Mouse (Mus musculus) MEL (cell line): ENCODE results near the gene Mertk.

Experiments used
- CTCF ChIP-seq, 3 experiments: IDR thresholded peaks in 2 of 3; conservative IDR thresholded peaks in 1 of 3; 2 replicates each; pipeline ENCODE4 v1.5.1; 2011 to 2012; ENCODE audit warnings: low read length in 3 of 3, low read depth in 2 of 3, mild to moderate bottlenecking in 2 of 3, improper control_type of control experiment in 1 of 3, inconsistent platforms in 1 of 3, mixed read lengths in 1 of 3, moderate library complexity in 1 of 3; ENCODE audit not compliant: control insufficient read depth in 1 of 3, insufficient read depth in 1 of 3, poor library complexity in 1 of 3, severe bottlenecking in 1 of 3
- GATA1 ChIP-seq: IDR thresholded peaks from 2 replicates; pipeline ENCODE4 v1.6.1; 2011; ENCODE audit warnings: low read depth, low read length, improper control_type of control experiment
- HCFC1 ChIP-seq: IDR thresholded peaks from 2 replicates; pipeline ENCODE4 v1.6.1; 2012; ENCODE audit warnings: low read depth, mild to moderate bottlenecking, inconsistent platforms, low read length, improper control_type of control experiment, moderate library complexity
- NRF1 ChIP-seq: IDR thresholded peaks from 2 replicates; pipeline ENCODE4 v1.6.1; 2014; ENCODE audit warnings: low read depth, mild to moderate bottlenecking, inconsistent platforms, low read length, improper control_type of control experiment, moderate library complexity; ENCODE audit not compliant: poor library complexity, insufficient read depth, severe bottlenecking
- POLR2A ChIP-seq, 2 experiments: IDR thresholded peaks; 2 replicates each; pipeline ENCODE4 v1.6.1; 2011 to 2012; ENCODE audit warnings: low read length in 2 of 2, mild to moderate bottlenecking in 2 of 2, control low read depth in 1 of 2, improper control_type of control experiment in 1 of 2, low read depth in 1 of 2, moderate library complexity in 1 of 2; ENCODE audit not compliant: control insufficient read depth in 1 of 2, insufficient read depth in 1 of 2, poor library complexity in 1 of 2
- TAL1 ChIP-seq: IDR thresholded peaks from 2 replicates; pipeline ENCODE4 v1.6.1; 2012; ENCODE audit warnings: mild to moderate bottlenecking, inconsistent platforms, low read length, moderate library complexity, mixed read lengths
- USF1 ChIP-seq: IDR thresholded peaks from 2 replicates; pipeline ENCODE4 v1.6.1; 2014; ENCODE audit warnings: low read depth, mild to moderate bottlenecking, inconsistent platforms, low read length, improper control_type of control experiment, moderate library complexity
- ZC3H11A ChIP-seq: IDR thresholded peaks from 2 replicates; pipeline ENCODE4 v1.6.1; 2012; ENCODE audit warnings: low read depth, mild to moderate bottlenecking, inconsistent platforms, low read length, improper control_type of control experiment
- ZKSCAN1 ChIP-seq: IDR thresholded peaks from 2 replicates; pipeline ENCODE4 v1.6.1; 2012; ENCODE audit warnings: low read depth, mild to moderate bottlenecking, inconsistent platforms, low read length, improper control_type of control experiment, moderate library complexity

DNA sequence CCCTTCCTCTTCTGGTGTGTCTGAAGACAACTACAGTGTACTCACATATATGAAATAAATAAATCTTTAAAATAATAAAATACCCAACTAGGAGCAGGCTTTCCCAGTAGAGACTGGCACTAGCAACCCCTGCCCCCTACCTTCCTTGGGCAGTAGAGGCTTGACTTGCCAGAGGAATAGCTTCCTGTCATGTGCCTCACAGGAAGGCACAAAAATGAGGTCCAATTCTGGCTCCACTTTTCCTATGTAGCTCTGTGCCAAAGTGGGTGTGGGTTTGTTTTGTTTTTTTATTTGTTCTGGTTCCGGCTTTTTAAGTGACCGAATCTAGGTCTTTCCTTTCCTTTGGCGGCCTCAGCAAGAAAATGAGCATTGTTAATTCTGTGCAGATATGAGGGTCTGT lies 5.7 kb downstream of the Mertk start:
- no peak for TF ChIP-seq POLR2A (IDR thresholded peaks at IDR 0.05; ENCODE audit: control insufficient read depth in 1 of 2, insufficient read depth in 1 of 2, low read depth in 1 of 2, low read length in 2 of 2, poor library complexity in 1 of 2)
- TF ChIP-seq GATA1: no peak
- TF ChIP-seq ZC3H11A: no peak
- TF ChIP-seq NRF1: no peak
- no peak for TF ChIP-seq USF1
- no peak for TF ChIP-seq ZKSCAN1
- TF ChIP-seq HCFC1: no peak
- no peak for TF ChIP-seq TAL1
- TF ChIP-seq CTCF (IDR thresholded peaks at IDR 0.05 in 2 of 3, conservative IDR thresholded peaks at IDR 0.05 in 1 of 3; ENCODE audit: control insufficient read depth in 1 of 3, insufficient read depth in 1 of 3, low read depth in 2 of 3, low read length in 3 of 3, poor library complexity in 1 of 3, severe bottlenecking in 1 of 3): no peak
